Mouse (Mus musculus) cortical plate, adult 2 months (tissue): ENCODE results near the gene Arhgef17.

ENCODE experiments used
- CTCF ChIP-seq: fragments of 200-500 bp; IDR thresholded peaks from 2 replicates; pipeline ENCODE4 v1.5.1; 2011; ENCODE audit warnings: mild to moderate bottlenecking, control low read depth, low read length; ENCODE audit not compliant: insufficient read depth; ENCODE audit errors: extremely low read depth
- POLR2A ChIP-seq: fragments of 200-500 bp; IDR thresholded peaks from 2 replicates; pipeline ENCODE4 v1.6.1; 2011; ENCODE audit warnings: mild to moderate bottlenecking, low read length, control low read depth; ENCODE audit not compliant: insufficient read depth; ENCODE audit errors: extremely low read depth

- TF ChIP-seq CTCF, result no peak
- TF ChIP-seq POLR2A, result no peak
Observed at GRCm38 (mm10) chr7:100868551-100868950, 63.4 kb downstream of the Arhgef17 start.
